Mouse (Mus musculus) stomach, embryonic 16.5 days (tissue): Measurements from ENCODE around the gene Ncam1. TPM values are rescaled to one million over a fixed set of nuclear protein-coding genes. Genes with fewer than 3 reads are reported as not detected.

ENCODE experiments used
- ATAC-seq: fragments of 200-750 bp; cut with Nextera tagmentation; 2 replicates; pipeline ENCODE4 v1.8.0; 2017; ENCODE audit warnings: moderate number of reproducible peaks, moderate TSS enrichment; ENCODE audit not compliant: insufficient read depth, low FRiP score
- H3K27ac ChIP-seq: fragments of 300-500 bp; sonication (generic); 2 replicates; pipeline ENCODE4 v1.5.1; 2014; ENCODE audit warnings: low read length
- H3K27me3 ChIP-seq: fragments of 300-500 bp; sonication (generic); 2 replicates; pipeline ENCODE4 v1.6.1; 2014; ENCODE audit warnings: low read length, control low read depth, mixed read lengths; ENCODE audit not compliant: control insufficient read depth, insufficient read depth
- H3K36me3 ChIP-seq: fragments of 300-500 bp; sonication (generic); 2 replicates; pipeline ENCODE4 v1.6.1; 2014; ENCODE audit warnings: low read length; ENCODE audit not compliant: control insufficient read depth, insufficient read depth
- H3K4me1 ChIP-seq: fragments of 300-500 bp; sonication (generic); 2 replicates; pipeline ENCODE4 v1.6.1; 2014; ENCODE audit warnings: low read length, control low read depth, mixed read lengths; ENCODE audit not compliant: control insufficient read depth, insufficient read depth
- H3K4me2 ChIP-seq: fragments of 300-500 bp; sonication (generic); 2 replicates; pipeline ENCODE4 v1.6.1; 2014; ENCODE audit warnings: low read depth, low read length, mixed read lengths
- H3K4me3 ChIP-seq: fragments of 300-500 bp; sonication (generic); replicated peaks from 2 replicates; pipeline ENCODE4 v1.5.1; 2014; ENCODE audit warnings: mild to moderate bottlenecking, low read length
- H3K9ac ChIP-seq: fragments of 300-500 bp; sonication (generic); 2 replicates; pipeline ENCODE4 v1.6.1; 2014; ENCODE audit warnings: low read length
- H3K9me3 ChIP-seq: fragments of 300-500 bp; sonication (generic); replicated peaks from 2 replicates; pipeline ENCODE4 v1.6.1; 2016; ENCODE audit warnings: low read length, control low read depth; ENCODE audit not compliant: control insufficient read depth
- WGBS: fragments of 180-500 bp; shearing (Covaris S2); extraction: QIAGEN DNeasy Blood & Tissue Kit; methylation state at CpG from one replicate; pipeline ENCODE4 v1.1.7; 2014; 5-methylcytosine and 5-hydroxymethylcytosine counted together
- polyA plus RNA-seq: library from polyadenylated mRNA; unstranded; fragments of >200 nt; fragmentation: Nextera tagmentation; extraction: Ambion mirVana; gene quantifications from 2 replicates; pipeline ENCODE4 v1.2.1, GENCODE M21; 2015

The Ncam1 gene
- polyA plus RNA-seq, 1 experiment from 2014 or later, result 114 TPM

DNA sequence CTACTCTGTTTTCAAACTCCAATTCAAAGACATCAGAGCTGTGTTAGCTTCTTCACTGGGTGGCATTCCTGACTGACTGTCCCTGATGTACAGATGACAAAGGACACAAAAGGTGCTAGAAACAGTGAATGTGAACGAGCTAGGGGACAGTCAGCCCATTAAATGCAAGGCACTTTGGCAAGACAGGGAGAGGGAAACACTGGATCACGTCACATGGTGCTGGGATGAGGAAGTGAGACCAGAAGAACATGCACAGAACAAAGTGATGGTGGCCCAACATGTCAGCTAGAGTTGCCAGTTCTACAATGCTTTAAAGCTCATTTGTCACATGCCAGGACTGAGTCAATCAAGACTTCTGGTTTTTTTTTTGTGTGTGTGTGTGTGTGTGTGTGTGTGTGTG, 247.4 kb downstream of the Ncam1 start:
- Histone ChIP-seq H3K36me3 (no peaks in the 10 kb centered on the region), H3K4me3 (no peak overlapping the region), H3K27ac (no peak overlapping the region), H3K9ac (no peak overlapping the region), H3K9me3 (no peaks in the 10 kb centered on the region), H3K27me3 (no peaks in the 10 kb centered on the region), H3K4me2 (no peak overlapping the region), H3K4me1 (no peaks in the 10 kb centered on the region)
- no peak for ATAC-seq
- WGBS, result 69% methylated on average over 2 of the region's 2 CpGs

DNA sequence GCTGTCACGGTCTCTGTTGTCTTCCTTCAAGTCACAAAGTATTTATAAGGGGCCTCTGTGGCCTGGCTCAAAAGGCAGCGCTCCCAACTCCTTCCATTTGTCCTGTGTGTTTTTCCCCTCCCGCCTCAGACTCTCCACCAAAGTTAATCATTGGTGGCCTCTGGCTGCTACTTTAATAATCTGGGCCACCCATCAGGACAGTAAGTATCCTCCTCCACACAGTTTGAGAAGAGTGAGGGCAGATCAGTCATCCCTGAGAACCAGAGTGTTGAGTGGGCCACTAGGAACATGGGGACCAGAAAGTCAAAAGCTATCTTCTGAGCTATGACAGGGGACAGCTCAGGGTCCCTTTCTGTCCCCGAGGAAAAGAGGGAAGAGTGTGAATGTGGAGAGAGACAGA, 256.1 kb downstream of the Ncam1 start:
- Histone ChIP-seq H3K4me1 (no peaks in the 10 kb centered on the region), H3K4me2 (no peak overlapping the region), H3K4me3 (no peak overlapping the region), H3K27me3 (no peaks in the 10 kb centered on the region), H3K36me3 (0 out of 2 replicates have a peak, but pooled peaks cover 4% of the 10 kb centered on the region), H3K9ac (no peak overlapping the region), H3K27ac (no peak overlapping the region), H3K9me3 (no peaks in the 10 kb centered on the region)
- ATAC-seq, result no peak
- 87% methylated on average over 4 of the region's 4 CpGs for WGBS

DNA sequence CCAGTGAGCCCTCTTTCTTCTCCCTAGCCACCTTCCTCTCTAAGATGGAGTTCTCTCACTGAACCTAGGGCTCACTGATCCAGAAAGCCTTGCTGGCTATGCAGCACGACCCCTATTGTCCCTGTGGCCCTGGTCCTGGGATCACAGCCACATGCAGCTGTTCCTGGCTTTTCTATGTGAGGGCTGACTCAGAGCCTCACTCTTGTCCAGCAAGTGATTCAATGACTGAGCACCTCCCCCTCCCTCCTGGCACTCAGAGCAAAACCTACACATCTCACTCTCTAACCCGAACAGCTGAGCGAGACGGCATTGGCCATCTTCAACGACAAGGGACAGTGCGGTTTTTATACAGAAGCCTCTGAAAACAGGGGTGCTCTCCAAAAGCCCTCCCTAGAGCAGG, 260.9 kb downstream of the Ncam1 start:
- 66% methylated on average over 6 of the region's 6 CpGs for WGBS

DNA sequence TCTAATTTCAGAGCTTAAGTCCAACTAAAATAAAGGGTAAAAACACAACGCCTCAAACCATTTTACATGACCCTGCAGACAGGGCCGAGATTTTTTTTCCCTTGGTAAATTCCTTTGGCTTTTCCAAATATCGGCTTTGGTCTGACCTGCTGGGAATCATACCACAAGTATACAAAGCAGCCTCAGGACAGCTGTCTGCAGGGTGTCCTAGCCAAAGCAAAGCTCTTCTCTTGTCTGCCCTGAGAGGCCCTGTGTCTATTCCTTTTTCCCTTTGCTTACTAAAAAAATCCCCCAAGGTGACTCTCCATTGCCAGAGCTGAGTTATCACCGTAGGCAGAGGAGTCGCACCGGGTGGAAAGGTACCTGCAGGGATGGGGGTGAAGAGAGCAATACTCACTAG, 262.1 kb downstream of the Ncam1 start:
- H3K4me3 ChIP-seq, result no peak overlapping the region
- H3K9me3 ChIP-seq, result no peaks in the 10 kb centered on the region
- H3K27me3 ChIP-seq, result no peaks in the 10 kb centered on the region
- H3K4me1 ChIP-seq, result peaks cover 5% of the 10 kb centered on the region; the same call in 1 of the 2 replicates
- no peak overlapping the region for H3K9ac ChIP-seq
- H3K4me2 ChIP-seq, result no peak overlapping the region
- no peak for ATAC-seq
- WGBS, result 61% methylated on average over 6 of the region's 6 CpGs
- no peaks in the 10 kb centered on the region for H3K36me3 ChIP-seq
- no peak overlapping the region for H3K27ac ChIP-seq

More for the DNA sequence above, 260.9 kb downstream of the Ncam1 start:
- ATAC-seq, result peak; percentile 39; the same call in 1 of the 2 replicates
- Histone ChIP-seq H3K27ac (no peak overlapping the region), H3K36me3 (no peaks in the 10 kb centered on the region), H3K4me1 (peaks cover 5% of the 10 kb centered on the region; the same call in 1 of the 2 replicates), H3K9ac (no peak overlapping the region), H3K4me3 (no peak overlapping the region), H3K9me3 (no peaks in the 10 kb centered on the region), H3K27me3 (no peaks in the 10 kb centered on the region), H3K4me2 (no peak overlapping the region)

DNA sequence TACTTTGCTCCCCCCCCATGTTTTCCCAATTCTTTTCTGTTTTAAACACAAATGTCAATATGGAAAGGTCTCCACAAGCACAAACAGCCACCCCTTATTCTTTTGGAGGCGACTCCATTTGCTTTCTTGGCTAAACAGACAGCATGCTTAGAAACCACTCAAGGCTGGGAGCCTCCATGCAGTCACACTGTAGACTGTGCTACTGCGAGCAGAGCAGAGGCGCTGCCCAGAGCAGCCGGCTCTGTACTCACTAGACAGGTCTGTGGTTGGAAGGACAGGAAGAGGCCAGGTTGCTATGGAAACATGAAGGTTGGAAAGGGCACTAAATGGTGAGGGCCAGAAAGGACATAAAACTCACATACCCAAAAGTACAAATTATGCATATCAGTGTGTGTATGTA, 263.8 kb downstream of the Ncam1 start:
- Histone ChIP-seq H3K4me2 (no peak overlapping the region), H3K4me1 (peaks cover 5% of the 10 kb centered on the region; the same call in 1 of the 2 replicates), H3K27ac (no peak overlapping the region), H3K9ac (no peak overlapping the region), H3K36me3 (no peaks in the 10 kb centered on the region), H3K4me3 (no peak overlapping the region), H3K9me3 (no peaks in the 10 kb centered on the region), H3K27me3 (no peaks in the 10 kb centered on the region)
- no peak for ATAC-seq
- 38% methylated on average over 4 of the region's 4 CpGs for WGBS

DNA sequence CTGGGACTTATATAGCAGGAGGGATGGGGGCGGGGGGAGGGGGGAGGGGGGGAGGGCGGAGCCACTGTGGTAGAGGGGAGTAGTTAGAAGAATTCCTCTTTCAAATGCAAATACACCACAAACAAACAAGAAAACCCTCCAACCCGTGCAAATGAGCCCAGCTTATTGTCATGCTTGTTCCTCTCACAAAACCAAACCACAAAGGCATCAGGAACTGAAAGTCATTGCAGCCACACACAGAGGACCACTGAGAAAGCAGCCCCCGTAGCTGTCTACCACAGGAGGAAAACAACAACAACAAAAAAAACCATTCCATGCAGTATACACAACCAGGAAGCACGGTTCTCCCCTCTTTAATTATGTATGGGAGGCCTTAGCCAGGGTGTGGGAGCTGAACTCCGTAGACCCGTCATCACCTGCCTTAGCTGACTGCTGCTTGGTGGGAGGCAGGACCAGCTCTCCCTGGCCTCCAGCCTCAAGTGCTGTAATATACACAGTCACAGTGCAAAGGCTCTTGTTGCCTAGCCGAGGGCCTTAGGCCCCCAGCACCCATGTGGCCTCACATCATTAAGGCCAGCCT, 264.7 kb downstream of the Ncam1 start:
- H3K4me2 ChIP-seq, result no peak overlapping the region
- WGBS, result 44% methylated on average over 7 of the region's 8 CpGs
- no peaks in the 10 kb centered on the region for H3K27me3 ChIP-seq
- peaks cover 5% of the 10 kb centered on the region; the same call in 1 of the 2 replicates for H3K4me1 ChIP-seq
- no peak overlapping the region for H3K4me3 ChIP-seq
- H3K9ac ChIP-seq, result no peak overlapping the region
- H3K36me3 ChIP-seq, result no peaks in the 10 kb centered on the region
- H3K9me3 ChIP-seq, result no peaks in the 10 kb centered on the region
- no peak for ATAC-seq
- no peak overlapping the region for H3K27ac ChIP-seq

DNA sequence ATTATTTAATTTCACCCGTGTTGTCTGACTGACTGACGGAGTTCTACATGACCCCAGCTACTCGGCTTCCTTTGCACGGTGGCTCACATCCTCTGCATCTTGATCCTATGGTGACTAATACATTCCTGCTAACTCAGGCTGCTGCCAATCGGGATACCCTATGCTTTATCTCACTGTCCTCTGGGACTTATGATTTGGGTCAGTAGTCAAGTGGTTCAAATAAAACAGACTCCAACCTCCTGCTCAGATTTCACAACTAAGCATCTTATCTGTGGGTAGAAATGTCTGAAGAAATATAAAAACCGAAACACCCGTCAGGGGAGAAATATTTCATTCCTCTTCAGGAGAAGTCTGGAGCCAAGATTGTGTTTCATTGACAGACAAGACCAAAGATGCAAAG, 265.3 kb downstream of the Ncam1 start:
- no peak overlapping the region for H3K4me2 ChIP-seq
- no peak overlapping the region for H3K9ac ChIP-seq
- H3K9me3 ChIP-seq, result no peaks in the 10 kb centered on the region
- no peak overlapping the region for H3K4me3 ChIP-seq
- no peak for ATAC-seq
- H3K4me1 ChIP-seq, result peaks cover 5% of the 10 kb centered on the region; the same call in 1 of the 2 replicates
- no peaks in the 10 kb centered on the region for H3K36me3 ChIP-seq
- 56% methylated on average over 7 of the region's 7 CpGs for WGBS
- no peak overlapping the region for H3K27ac ChIP-seq
- H3K27me3 ChIP-seq, result no peaks in the 10 kb centered on the region

DNA sequence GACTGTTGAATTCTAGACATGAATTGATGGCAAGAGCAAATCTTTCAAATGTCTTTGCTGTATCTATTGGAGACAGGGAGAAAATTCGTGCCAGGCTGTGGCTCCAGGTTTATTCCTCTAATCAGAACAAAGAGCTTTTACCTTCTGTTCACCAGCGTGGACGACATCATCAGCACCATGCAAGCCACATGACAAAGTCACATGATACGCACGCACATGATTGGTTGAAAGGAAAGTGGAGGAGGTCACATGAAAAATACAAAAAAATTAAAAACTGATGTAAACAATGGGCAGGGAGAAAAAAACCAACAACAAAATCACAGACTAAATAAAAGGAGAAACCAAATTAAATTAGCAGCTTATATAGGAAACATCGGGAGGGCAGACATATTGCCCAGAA, 266.9 kb downstream of the Ncam1 start:
- Histone ChIP-seq H3K9me3 (no peaks in the 10 kb centered on the region), H3K4me2 (no peak overlapping the region), H3K27me3 (no peaks in the 10 kb centered on the region), H3K36me3 (no peaks in the 10 kb centered on the region), H3K4me1 (peaks cover 5% of the 10 kb centered on the region; the same call in 1 of the 2 replicates), H3K9ac (no peak overlapping the region), H3K4me3 (no peak overlapping the region), H3K27ac (no peak overlapping the region)
- ATAC-seq, result no peak
- 88% methylated on average over 6 of the region's 6 CpGs for WGBS

DNA sequence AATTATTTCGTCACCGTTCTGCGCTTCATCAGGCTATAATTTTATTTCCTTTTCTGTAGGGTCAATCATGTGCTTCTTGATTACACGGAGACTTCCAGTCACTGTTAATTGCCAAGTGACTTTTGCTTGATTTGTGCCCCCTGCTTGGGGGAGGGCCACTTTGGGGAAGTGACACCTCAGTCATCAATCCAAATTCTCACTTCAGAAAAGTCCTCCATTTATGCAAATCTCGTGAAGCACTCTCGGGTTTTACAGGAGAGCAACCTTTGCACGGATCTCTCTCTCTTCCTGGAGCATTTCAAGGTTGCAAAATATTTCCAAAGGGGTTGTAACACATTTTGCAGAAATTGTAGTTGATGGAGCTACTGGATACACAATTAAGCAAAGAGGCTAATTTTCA, 267.5 kb downstream of the Ncam1 start:
- 54% methylated on average over 7 of the region's 7 CpGs for WGBS
- H3K36me3 ChIP-seq, result no peaks in the 10 kb centered on the region
- no peak overlapping the region for H3K9ac ChIP-seq
- ATAC-seq, result no peak
- peaks cover 4% of the 10 kb centered on the region; the same call in 1 of the 2 replicates for H3K4me1 ChIP-seq
- H3K9me3 ChIP-seq, result no peaks in the 10 kb centered on the region
- H3K4me2 ChIP-seq, result no peak overlapping the region
- no peak overlapping the region for H3K4me3 ChIP-seq
- H3K27me3 ChIP-seq, result no peaks in the 10 kb centered on the region
- no peak overlapping the region for H3K27ac ChIP-seq
